Mouse (Mus musculus): ENCODE results near the gene Hnrnpl.

Gene Hnrnpl

GRCm38 (mm10) chr7:28812949-28813348 is 4.6 kb downstream of the Hnrnpl start:
- no peak for DNase-seq

GRCm38 (mm10) chr7:28814306-28815034 is 6.1 kb downstream of the Hnrnpl start:
- no peak for DNase-seq

- DNase-seq, result no peak
Observed at GRCm38 (mm10) chr7:28815230-28815629, 6.9 kb downstream of the Hnrnpl start.

- DNase-seq, result no peak
Observed at GRCm38 (mm10) chr7:28816201-28816600, 7.9 kb downstream of the Hnrnpl start.

- DNase-seq, result no peak
Observed at GRCm38 (mm10) chr7:28816920-28817319, 8.6 kb downstream of the Hnrnpl start.

GRCm38 (mm10) chr7:28817524-28817923 is 9.2 kb downstream of the Hnrnpl start:
- no peak for DNase-seq

GRCm38 (mm10) chr7:28817957-28818356 is 9.6 kb downstream of the Hnrnpl start:
- DNase-seq, result no peak

- DNase-seq, result no peak
Observed at GRCm38 (mm10) chr7:28818436-28818835, 10.1 kb downstream of the Hnrnpl start.

GRCm38 (mm10) chr7:28818861-28819452 is 10.6 kb downstream of the Hnrnpl start:
- DNase-seq, result no peak

- DNase-seq, result no peak
Observed at GRCm38 (mm10) chr7:28819571-28819970, 11.2 kb downstream of the Hnrnpl start.

- DNase-seq, result peak; percentile 78
Observed at GRCm38 (mm10) chr7:28820358-28821260, 12.3 kb downstream of the Hnrnpl start.

- DNase-seq, result peak; percentile 53
Observed at GRCm38 (mm10) chr7:28821261-28821831, 13.0 kb downstream of the Hnrnpl start.

- DNase-seq, result no peak
Observed at GRCm38 (mm10) chr7:28822556-28822955, 14.2 kb downstream of the Hnrnpl start.

- peak; percentile 54 for DNase-seq
Observed at GRCm38 (mm10) chr7:28822993-28823903, 14.9 kb downstream of the Hnrnpl start.

GRCm38 (mm10) chr7:28823932-28824331 is 15.6 kb downstream of the Hnrnpl start:
- DNase-seq, result no peak

- DNase-seq, result peak; percentile 95
Observed at GRCm38 (mm10) chr7:28824941-28825685, 16.8 kb downstream of the Hnrnpl start, which contains the start of gene Ech1. Gene Ech1, plus strand, starts transcription at chr7:28825217.

- DNase-seq, result no peak
Observed at GRCm38 (mm10) chr7:28825686-28826401, 17.5 kb downstream of the Hnrnpl start.

- no peak for DNase-seq
Observed at GRCm38 (mm10) chr7:28826402-28826772, 18.0 kb downstream of the Hnrnpl start.

- peak; percentile 85 for DNase-seq
Observed at GRCm38 (mm10) chr7:28827338-28827737, 19.0 kb downstream of the Hnrnpl start.

- no peak for DNase-seq
Observed at GRCm38 (mm10) chr7:28829821-28830220, 21.5 kb downstream of the Hnrnpl start.

GRCm38 (mm10) chr7:28830981-28831380 is 22.6 kb downstream of the Hnrnpl start:
- DNase-seq, result no peak
